Mouse (Mus musculus) lung, postnatal 0 days (tissue): Measurements from ENCODE around the gene Trim13. TPM values are rescaled to one million over a fixed set of nuclear protein-coding genes. Genes with fewer than 3 reads are reported as not detected.
"Not testable (repeated sequence)": the region's sequence is repeated elsewhere in the genome, so short reads cannot be mapped to it uniquely, and the experiment has no call there.

Experiments
- ATAC-seq: fragments of 200-750 bp; cut with Nextera tagmentation; 2 replicates; pipeline ENCODE4 v1.8.0; 2017; ENCODE audit warnings: moderate library complexity
- DNase-seq: peaks from one replicate; pipeline ENCODE4 v3.0.0-alpha.2; 2016; ENCODE audit warnings: low spot score
- H3K27ac ChIP-seq: fragments of 300-500 bp; sonication (generic); 2 replicates; pipeline ENCODE4 v1.5.1; 2014; ENCODE audit warnings: antibody characterized with exemption, mild to moderate bottlenecking, low read length, mixed read lengths
- H3K27me3 ChIP-seq: fragments of 300-500 bp; sonication (generic); replicated peaks from 2 replicates; pipeline ENCODE4 v1.6.1; 2014; ENCODE audit warnings: low read length, mixed read lengths; ENCODE audit not compliant: insufficient read depth
- H3K36me3 ChIP-seq: fragments of 300-500 bp; sonication (generic); 2 replicates; pipeline ENCODE4 v1.6.1; 2014; ENCODE audit warnings: low read length, mixed read lengths; ENCODE audit not compliant: insufficient read depth
- H3K4me1 ChIP-seq: fragments of 300-500 bp; sonication (generic); 2 replicates; pipeline ENCODE4 v1.6.1; 2014; ENCODE audit warnings: antibody characterized with exemption, low read depth, low read length, mixed read lengths; ENCODE audit not compliant: insufficient read depth
- H3K4me2 ChIP-seq: fragments of 300-500 bp; sonication (generic); replicated peaks from 2 replicates; pipeline ENCODE4 v1.6.1; 2014; ENCODE audit warnings: low read depth, mild to moderate bottlenecking, low read length, moderate library complexity, mixed read lengths
- H3K4me3 ChIP-seq: fragments of 300-500 bp; sonication (generic); 2 replicates; pipeline ENCODE4 v1.5.1; 2014; ENCODE audit warnings: low read depth, low read length
- H3K9ac ChIP-seq: fragments of 300-500 bp; sonication (generic); replicated peaks from 2 replicates; pipeline ENCODE4 v1.6.1; 2014; ENCODE audit warnings: low read depth, mild to moderate bottlenecking
- H3K9me3 ChIP-seq: fragments of 300-500 bp; sonication (generic); 2 replicates; pipeline ENCODE4 v1.6.1; 2016; ENCODE audit warnings: low read length, mixed read lengths
- CTCF ChIP-seq: IDR thresholded peaks from 2 replicates; pipeline ENCODE4 v1.5.1; 2016; ENCODE audit warnings: antibody characterized with exemption, mild to moderate bottlenecking
- EP300 ChIP-seq: IDR thresholded peaks from 2 replicates; pipeline ENCODE4 v1.6.1; 2016; ENCODE audit warnings: antibody characterized with exemption, mild to moderate bottlenecking, control low read depth
- WGBS: fragments of 180-500 bp; shearing (Covaris S2); extraction: QIAGEN DNeasy Blood & Tissue Kit; methylation state at CpG from one replicate; pipeline ENCODE4 v1.1.7; 2014; 5-methylcytosine and 5-hydroxymethylcytosine counted together
- polyA plus RNA-seq: library from polyadenylated mRNA; unstranded; fragments of >200 nt; fragmentation: Nextera tagmentation; extraction: Ambion mirVana; gene quantifications from 2 replicates; pipeline ENCODE4 v1.2.1, GENCODE M21; 2015

The Trim13 gene
- polyA plus RNA-seq, 1 experiment from 2014 or later = 23.4 TPM

- H3K36me3 ChIP-seq = no peaks in the 10 kb centered on the region
- ATAC-seq (no peak), DNase-seq (peak; percentile 45)
- no peak overlapping the region for H3K4me3 ChIP-seq
- no peak overlapping the region for H3K27ac ChIP-seq
- 79% methylated on average over 9 of the region's 9 CpGs for WGBS
- no peak overlapping the region for H3K9ac ChIP-seq
- TF ChIP-seq CTCF (no peak), EP300 (no peak)
- H3K9me3 ChIP-seq = no peaks in the 10 kb centered on the region
- H3K4me1 ChIP-seq = peaks cover 8% of the 10 kb centered on the region; the same call in 1 of the 2 replicates
- H3K27me3 ChIP-seq = no peaks in the 10 kb centered on the region
- H3K4me2 ChIP-seq = no peak overlapping the region
Measured at GRCm38 (mm10) chr14:61596719-61597426, 1.2 kb upstream of the Trim13 start.

- peak; percentile 96 for ATAC-seq
- Histone ChIP-seq H3K36me3 (no peaks in the 10 kb centered on the region), H3K9ac (peak overlapping the region; percentile 85), H3K4me1 (peaks cover 8% of the 10 kb centered on the region; the same call in 1 of the 2 replicates), H3K4me3 (peak overlapping the region; percentile 80), H3K4me2 (peak overlapping the region; percentile 66), H3K27ac (peak overlapping the region; percentile 82), H3K9me3 (no peaks in the 10 kb centered on the region), H3K27me3 (no peaks in the 10 kb centered on the region)
- WGBS = 5% methylated on average over 44 of the region's 44 CpGs
- peak; percentile 93 for DNase-seq
- TF ChIP-seq EP300 = no peak
- TF ChIP-seq CTCF = no peak
Measured at GRCm38 (mm10) chr14:61599057-61599806, 1.2 kb downstream of the Trim13 start.

- TF ChIP-seq EP300 = peak; percentile 20; the same call in 1 of the 2 replicates
- no peak for TF ChIP-seq CTCF
- DNase-seq (peak; percentile 76), ATAC-seq (peak; percentile 58)
- H3K36me3 ChIP-seq = no peaks in the 10 kb centered on the region
- no peaks in the 10 kb centered on the region for H3K27me3 ChIP-seq
- no peaks in the 10 kb centered on the region for H3K9me3 ChIP-seq
- H3K4me2 ChIP-seq = 0 out of 2 replicates have a peak overlapping the region, but pooled peaks have one; percentile 66
- 49% methylated on average over 9 of the region's 9 CpGs for WGBS
- H3K9ac ChIP-seq = no peak overlapping the region
- H3K4me3 ChIP-seq = no peak overlapping the region
- peaks cover 8% of the 10 kb centered on the region; the same call in 1 of the 2 replicates for H3K4me1 ChIP-seq
- H3K27ac ChIP-seq = peak overlapping the region; percentile 27; the same call in 1 of the 2 replicates
Measured at GRCm38 (mm10) chr14:61601348-61601747, 3.3 kb downstream of the Trim13 start.

- Histone ChIP-seq H3K4me1 (peaks cover 8% of the 10 kb centered on the region; the same call in 1 of the 2 replicates), H3K9me3 (no peaks in the 10 kb centered on the region), H3K4me3 (no peak overlapping the region), H3K9ac (no peak overlapping the region), H3K4me2 (no peak overlapping the region), H3K27ac (no peak overlapping the region), H3K27me3 (no peaks in the 10 kb centered on the region), H3K36me3 (no peaks in the 10 kb centered on the region)
- no peak for ATAC-seq
- DNase-seq = peak; percentile 25
- no peak for TF ChIP-seq EP300
- no peak for TF ChIP-seq CTCF
- WGBS = 80% methylated on average over 8 of the region's 8 CpGs
Measured at GRCm38 (mm10) chr14:61603069-61603755, 5.2 kb downstream of the Trim13 start.

- Histone ChIP-seq H3K4me3 (no peak overlapping the region), H3K4me1 (peaks cover 8% of the 10 kb centered on the region; the same call in 1 of the 2 replicates), H3K27ac (no peak overlapping the region), H3K9ac (no peak overlapping the region), H3K9me3 (no peaks in the 10 kb centered on the region), H3K36me3 (no peaks in the 10 kb centered on the region), H3K27me3 (no peaks in the 10 kb centered on the region), H3K4me2 (no peak overlapping the region)
- no peak for DNase-seq
- ATAC-seq = no peak
- TF ChIP-seq CTCF (no peak), EP300 (no peak)
- 77% methylated on average over 3 of the region's 3 CpGs for WGBS
Measured at GRCm38 (mm10) chr14:61604081-61604480, 6.0 kb downstream of the Trim13 start.

- not testable (repeated sequence) for H3K4me2 ChIP-seq, H3K9me3 ChIP-seq, ATAC-seq, DNase-seq, H3K4me3 ChIP-seq, H3K27me3 ChIP-seq, H3K27ac ChIP-seq, H3K36me3 ChIP-seq, H3K9ac ChIP-seq, H3K4me1 ChIP-seq
- 85% methylated on average over 2 of the region's 2 CpGs for WGBS
Measured at GRCm38 (mm10) chr14:61606088-61606487, 8.0 kb downstream of the Trim13 start.
